Comparison of ENCODE assay signal across 7 mouse cellular contexts in genomic region chr1:185328721-185329610, GRCm38 (mm10). TPM values are rescaled to one million over a fixed set of nuclear protein-coding genes. Genes with fewer than 3 reads are reported as not detected.
DNase-seq lines count a peak whose midpoint lies in the region; ATAC-seq lines count a peak whose summit lies in the region.

TSS of gene Iars2 (minus strand) at chr1:185329396.

- H3K27me3 ChIP-seq in embryonic facial prominence, embryonic 10.5 days (replicated peaks; ENCODE audit: low read depth, poor library complexity, severe bottlenecking) = no peaks in the 10 kb centered on the region
- no peaks in the 10 kb centered on the region for H3K27me3 ChIP-seq in limb, embryonic 11.5 days (ENCODE audit: control insufficient read depth, insufficient read depth, low read length)
- no peaks in the 10 kb centered on the region for H3K27me3 ChIP-seq in midbrain, embryonic 14.5 days (ENCODE audit: control insufficient read depth, insufficient read depth, low read length)

- WGBS in embryonic facial prominence, embryonic 10.5 days = under 1% methylated on average over 76 of the region's 76 CpGs
- WGBS in limb, embryonic 11.5 days = under 1% methylated on average over 76 of the region's 76 CpGs
- WGBS in midbrain, embryonic 14.5 days = under 1% methylated on average over 76 of the region's 76 CpGs

- H3K27ac ChIP-seq in embryonic facial prominence, embryonic 10.5 days (replicated peaks) = peak within 1 kb of the TSS; percentile 92
- peak within 1 kb of the TSS; percentile 92 for H3K27ac ChIP-seq in limb, embryonic 11.5 days (replicated peaks; ENCODE audit: low read depth, low read length)
- peak within 1 kb of the TSS; percentile 91 for H3K27ac ChIP-seq in midbrain, embryonic 14.5 days (replicated peaks; ENCODE audit: low read depth, low read length)

- peaks cover 25% of the 10 kb centered on the region for H3K4me1 ChIP-seq in embryonic facial prominence, embryonic 10.5 days
- no peaks in the 10 kb centered on the region; the same call in 1 of the 2 replicates for H3K4me1 ChIP-seq in limb, embryonic 11.5 days (ENCODE audit: control insufficient read depth, insufficient read depth, low read length)
- peaks cover 22% of the 10 kb centered on the region for H3K4me1 ChIP-seq in midbrain, embryonic 14.5 days (ENCODE audit: control insufficient read depth, insufficient read depth, low read length)

- peak; percentile 63 for ATAC-seq in granulocyte monocyte progenitor cell, adult 5-6 weeks (replicated peaks; ENCODE audit: poor library complexity, severe bottlenecking)
- ATAC-seq in limb, embryonic 11.5 days (ENCODE audit: insufficient number of reproducible peaks, low FRiP score, low TSS enrichment, low read depth) = peak; percentile 83
- ATAC-seq in midbrain, embryonic 14.5 days (ENCODE audit: low FRiP score, low TSS enrichment) = peak; percentile 91

- H3K9me3 ChIP-seq in embryonic facial prominence, embryonic 10.5 days = no peaks in the 10 kb centered on the region
- no peaks in the 10 kb centered on the region for H3K9me3 ChIP-seq in limb, embryonic 11.5 days (ENCODE audit: control insufficient read depth, low read length)
- no peaks in the 10 kb centered on the region for H3K9me3 ChIP-seq in midbrain, embryonic 14.5 days (ENCODE audit: control insufficient read depth, low read length)

- DNase-seq in adrenal gland, postnatal 10 days = peak; percentile 96
- peak; percentile 96 for DNase-seq in embryonic facial prominence, embryonic 10.5 days (ENCODE audit: low spot score)
- DNase-seq in kidney, adult 18-20 months = peak; percentile 94
- DNase-seq in limb, embryonic 11.5 days (ENCODE audit: low spot score) = peak; percentile 95
- peak; percentile 95 for DNase-seq in midbrain, embryonic 14.5 days
- DNase-seq in spleen, adult 18-20 months = peak; percentile 86 to 97

- H3K9ac ChIP-seq in limb, embryonic 11.5 days (ENCODE audit: low read length) = peak within 1 kb of the TSS; percentile 84
- peak within 1 kb of the TSS; percentile 92 for H3K9ac ChIP-seq in midbrain, embryonic 14.5 days (replicated peaks; ENCODE audit: low read length)

- H3K4me3 ChIP-seq in embryonic facial prominence, embryonic 10.5 days = peak within 1 kb of the TSS; percentile 79
- H3K4me3 ChIP-seq in limb, embryonic 11.5 days (ENCODE audit: low read depth, low read length) = peak within 1 kb of the TSS; percentile 85
- peak within 1 kb of the TSS; percentile 94 for H3K4me3 ChIP-seq in midbrain, embryonic 14.5 days (replicated peaks; ENCODE audit: low read depth, low read length)

- peak within 1 kb of the TSS; percentile 56 for H3K4me2 ChIP-seq in limb, embryonic 11.5 days (ENCODE audit: low read depth, severe bottlenecking)
- H3K4me2 ChIP-seq in midbrain, embryonic 14.5 days (ENCODE audit: low read length) = peak within 1 kb of the TSS; percentile 80

- peaks cover 34% of the 10 kb centered on the region for H3K36me3 ChIP-seq in embryonic facial prominence, embryonic 10.5 days (replicated peaks)
- no peaks in the 10 kb centered on the region for H3K36me3 ChIP-seq in limb, embryonic 11.5 days (ENCODE audit: control insufficient read depth, insufficient read depth, low read length)
- H3K36me3 ChIP-seq in midbrain, embryonic 14.5 days (ENCODE audit: control insufficient read depth, insufficient read depth, low read length) = peaks cover 27% of the 10 kb centered on the region

RNA-seq across cellular contexts. Expression of gene Iars2, which starts in this region (rescaled TPM):
- 100 to 1,000 TPM; 103 to 111 TPM for total RNA-seq in adrenal gland, postnatal 10 days (2021)
- 25.0 and 26.9 TPM in 2 replicates for polyA plus RNA-seq in embryonic facial prominence, embryonic 10.5 days (2016; fragmentation: Nextera tagmentation; extraction: Ambion mirVana)
- total RNA-seq in granulocyte monocyte progenitor cell, adult 5-6 weeks (2014; fragmentation: Nextera tagmentation) = 38.3 and 44.6 TPM in 2 replicates
- 38.3 and 48.4 TPM in 2 replicates for total RNA-seq in granulocyte monocyte progenitor cell, adult 5-6 weeks (2017)
- 28.0 and 29.2 TPM in 2 replicates for polyA plus RNA-seq in limb, embryonic 11.5 days (2014; fragmentation: Nextera tagmentation; extraction: Ambion mirVana)
- 14.0 and 22.3 TPM in 2 replicates for polyA plus RNA-seq in midbrain, embryonic 14.5 days (2014; fragmentation: Nextera tagmentation; extraction: Ambion mirVana)

Comparison
In these comparisons a context has a peak if more than half of its experiments do, and no peak if none do; other contexts are left out.
1. Peak in every context shown above with its lines: DNase-seq, ATAC-seq, H3K4me3 ChIP-seq and H3K27ac ChIP-seq.